9 mouse cellular contexts compared by ENCODE assay signal in the genomic region with DNA sequence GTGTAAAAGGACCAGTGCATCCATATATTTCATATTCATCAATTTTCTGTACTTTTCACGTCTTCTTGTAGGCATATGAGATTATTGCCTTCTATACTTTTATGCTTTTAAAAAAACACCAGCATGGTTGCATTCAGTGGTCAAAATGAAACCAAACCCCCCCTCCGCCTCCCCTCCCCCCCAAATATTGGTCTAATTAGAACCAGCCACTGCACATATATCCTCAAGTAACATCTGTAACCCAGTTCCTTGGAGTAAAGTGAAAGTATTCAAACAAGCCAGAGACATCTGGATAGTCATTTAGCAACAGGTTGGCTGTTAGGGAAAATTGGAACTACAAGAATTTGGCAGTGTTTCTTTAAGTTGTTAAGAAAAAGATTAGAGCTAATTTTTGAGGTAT. TPM values are rescaled to one million over a fixed set of nuclear protein-coding genes. Genes with fewer than 3 reads are reported as not detected.
DNase-seq lines count a peak whose midpoint lies in the region; ATAC-seq lines count a peak whose summit lies in the region.
"Had no signal": no experiment of that assay in that cellular context is flagged by ENCODE, and none has a peak within 500 bp of the region (broad histone marks: within the 10 kb centered on the region; RNA-seq: fewer than 3 reads in every experiment).

No protein-coding gene starts in this region.

- H3K9me3 ChIP-seq in erythroblast, embryonic 14.5 days (ENCODE audit: control insufficient read depth, low read length) = no peaks in the 10 kb centered on the region
- H3K9me3 ChIP-seq in forebrain, embryonic 12.5 days = no peaks in the 10 kb centered on the region
- H3K9me3 ChIP-seq in limb, embryonic 15.5 days = no peaks in the 10 kb centered on the region

- H3K27me3 ChIP-seq in erythroblast, embryonic 14.5 days (ENCODE audit: control insufficient read depth) = peaks cover 31% of the 10 kb centered on the region
- H3K27me3 ChIP-seq in forebrain, embryonic 12.5 days = peaks cover 12% of the 10 kb centered on the region
- H3K27me3 ChIP-seq in limb, embryonic 15.5 days = peaks cover 8% of the 10 kb centered on the region; the same call in 1 of the 2 replicates

- H3K36me3 ChIP-seq in erythroblast, embryonic 14.5 days (ENCODE audit: control insufficient read depth) = peaks cover 12% of the 10 kb centered on the region
- no peaks in the 10 kb centered on the region for H3K36me3 ChIP-seq in forebrain, embryonic 12.5 days (replicated peaks)
- H3K36me3 ChIP-seq in limb, embryonic 15.5 days = no peaks in the 10 kb centered on the region

- DNase-seq in 3T3-L1 (ENCODE audit: low read depth, low spot score) = peak; percentile 63
- DNase-seq in cerebellum, adult 9-10 months = no peak
- no peak for DNase-seq in kidney, postnatal 25 days
- DNase-seq: retina, postnatal 1 day had no signal

- 58% methylated on average over 2 of the region's 2 CpGs for WGBS in forebrain, embryonic 12.5 days
- WGBS in limb, embryonic 15.5 days = 27% methylated on average over 2 of the region's 2 CpGs

- H3K27ac ChIP-seq in forebrain, embryonic 12.5 days = no peak overlapping the region
- no peak overlapping the region for H3K27ac ChIP-seq in limb, embryonic 15.5 days

- H3K9ac ChIP-seq in forebrain, embryonic 12.5 days = peak overlapping the region; percentile 84; the same call in 1 of the 2 replicates
- peak overlapping the region; percentile 84; the same call in 1 of the 2 replicates for H3K9ac ChIP-seq in limb, embryonic 15.5 days

- peaks cover 41% of the 10 kb centered on the region for H3K4me1 ChIP-seq in erythroblast, embryonic 14.5 days (ENCODE audit: control insufficient read depth)
- peaks cover 21% of the 10 kb centered on the region for H3K4me1 ChIP-seq in forebrain, embryonic 12.5 days
- peaks cover 13% of the 10 kb centered on the region; the same call in 1 of the 2 replicates for H3K4me1 ChIP-seq in limb, embryonic 15.5 days

- peak overlapping the region; percentile 96 for H3K4me2 ChIP-seq in forebrain, embryonic 12.5 days
- peak overlapping the region; percentile 95 for H3K4me2 ChIP-seq in limb, embryonic 15.5 days

- peak overlapping the region; percentile 100 for H3K4me3 ChIP-seq in erythroblast, embryonic 14.5 days (replicated peaks)
- H3K4me3 ChIP-seq in forebrain, embryonic 12.5 days (replicated peaks) = peak overlapping the region; percentile 78; the same call in 1 of the 2 replicates
- peak overlapping the region; percentile 78 for H3K4me3 ChIP-seq in limb, embryonic 15.5 days

- no peak for ATAC-seq in erythroblast, adult 5-6 weeks (replicated peaks; ENCODE audit: low FRiP score, poor library complexity, severe bottlenecking)
- no peak for ATAC-seq in forebrain, embryonic 12.5 days (ENCODE audit: low FRiP score)
- ATAC-seq in limb, embryonic 15.5 days (ENCODE audit: insufficient number of reproducible peaks, low FRiP score, low TSS enrichment, low read depth) = no peak
- no peak for ATAC-seq in frontal cortex, adult (ENCODE audit: low TSS enrichment)

RNA-seq across cellular contexts. Expression of gene Cdkn2c, which starts 0.5 kb away (rescaled TPM):
- polyA plus RNA-seq in erythroblast, embryonic 14.5 days (2012) = 16.3 and 18.3 TPM in 2 replicates
- 25.0 and 37.2 TPM in 2 replicates for total RNA-seq in erythroblast, adult 5-6 weeks (2015; ENCODE audit: low replicate concordance)
- total RNA-seq in erythroblast, adult 5-6 weeks (2017; ENCODE audit: low replicate concordance) = 30.1 and 31.7 TPM in 2 replicates
- 12.6 and 13.9 TPM in 2 replicates for polyA plus RNA-seq in forebrain, embryonic 12.5 days (2016; fragmentation: Nextera tagmentation; extraction: Ambion mirVana)
- 13.6 and 14.8 TPM in 2 replicates for polyA plus RNA-seq in limb, embryonic 15.5 days (2015; fragmentation: Nextera tagmentation; extraction: Ambion mirVana)

RNA-seq across cellular contexts. Expression of gene Faf1, which starts 8.9 kb away (rescaled TPM):
- 0.77 and 0.90 TPM in 2 replicates for polyA plus RNA-seq in erythroblast, embryonic 14.5 days (2012)
- total RNA-seq in erythroblast, adult 5-6 weeks (2015; ENCODE audit: low replicate concordance) = 9.2 and 24.8 TPM in 2 replicates
- total RNA-seq in erythroblast, adult 5-6 weeks (2017; ENCODE audit: low replicate concordance) = 21.9 and 27.2 TPM in 2 replicates
- polyA plus RNA-seq in forebrain, embryonic 12.5 days (2016; fragmentation: Nextera tagmentation; extraction: Ambion mirVana) = 40.7 and 43.2 TPM in 2 replicates
- polyA plus RNA-seq in limb, embryonic 15.5 days (2015; fragmentation: Nextera tagmentation; extraction: Ambion mirVana) = 17.1 and 23.0 TPM in 2 replicates
